Comparison of ENCODE assay signal across 10 mouse cellular contexts in the genomic region with DNA sequence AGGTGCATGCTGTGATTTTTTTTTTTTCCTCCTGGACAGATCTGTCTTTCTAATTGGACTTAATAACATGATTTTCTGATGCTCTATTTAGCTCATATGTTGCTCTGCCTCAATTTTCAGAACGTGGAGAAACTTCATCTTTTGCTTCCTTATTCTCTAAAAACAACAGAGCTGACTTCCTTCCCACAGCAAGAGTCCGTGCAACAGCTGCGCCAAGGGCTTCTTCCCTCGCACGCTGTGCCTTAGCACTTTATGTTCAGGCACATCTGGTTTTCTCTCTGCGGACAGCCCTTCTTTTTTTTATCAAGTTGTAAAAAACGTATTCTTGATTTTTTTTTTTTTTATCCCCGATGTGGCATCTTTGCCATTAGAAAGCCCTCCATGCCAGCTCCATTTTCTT.
A peak's percentile ranks its signal among the peaks of the same experiment; 100 is the strongest.
DNase-seq lines count a peak whose midpoint lies in the region; ATAC-seq and TF ChIP-seq lines count a peak whose summit lies in the region.
"Had no signal": no experiment of that assay in that cellular context is flagged by ENCODE, and none has a peak within 500 bp of the region (broad histone marks: within the 10 kb centered on the region; RNA-seq: fewer than 3 reads in every experiment).

No protein-coding gene starts in this region.

- no peak overlapping the region for H3K4me2 ChIP-seq in forebrain, embryonic 15.5 days (replicated peaks)
- H3K4me2 ChIP-seq in forebrain, embryonic 13.5 days = no peak overlapping the region
- no peak overlapping the region for H3K4me2 ChIP-seq in intestine, embryonic 16.5 days (ENCODE audit: low read depth, low read length)
- H3K4me2 ChIP-seq: liver, embryonic 15.5 days; neural tube, embryonic 12.5 days had no signal

- TF ChIP-seq POLR2A in kidney, adult 2 months (IDR thresholded peaks at IDR 0.05; ENCODE audit: low read depth, low read length) = no peak

- H3K9me3 ChIP-seq in forebrain, embryonic 15.5 days = no peaks in the 10 kb centered on the region
- no peaks in the 10 kb centered on the region for H3K9me3 ChIP-seq in forebrain, embryonic 13.5 days (replicated peaks)
- H3K9me3 ChIP-seq in intestine, embryonic 16.5 days (ENCODE audit: control insufficient read depth, low read length) = no peaks in the 10 kb centered on the region
- H3K9me3 ChIP-seq: liver, embryonic 15.5 days; neural tube, embryonic 12.5 days had no signal

- H3K9ac ChIP-seq in forebrain, embryonic 15.5 days (replicated peaks) = 0 out of 2 replicates have a peak overlapping the region, but pooled peaks have one; percentile 0
- H3K9ac ChIP-seq in forebrain, embryonic 13.5 days = no peak overlapping the region
- H3K9ac ChIP-seq in intestine, embryonic 16.5 days (ENCODE audit: low read depth, low read length) = no peak overlapping the region
- H3K9ac ChIP-seq: liver, embryonic 15.5 days; neural tube, embryonic 12.5 days had no signal

- H3K36me3 ChIP-seq in forebrain, embryonic 15.5 days = no peaks in the 10 kb centered on the region
- H3K36me3 ChIP-seq in forebrain, embryonic 13.5 days (ENCODE audit: poor library complexity, severe bottlenecking) = no peaks in the 10 kb centered on the region
- no peaks in the 10 kb centered on the region for H3K36me3 ChIP-seq in intestine, embryonic 16.5 days (ENCODE audit: control insufficient read depth, insufficient read depth, low read length)
- H3K36me3 ChIP-seq in kidney, adult 2 months (ENCODE audit: control insufficient read depth, insufficient read depth, low read length) = no peaks in the 10 kb centered on the region
- H3K36me3 ChIP-seq: liver, embryonic 15.5 days; neural tube, embryonic 12.5 days had no signal

- TF ChIP-seq CTCF in kidney, adult 2 months (conservative IDR thresholded peaks at IDR 0.05; ENCODE audit: insufficient read depth, insufficient read length, low read depth, low read length) = no peak

- peak overlapping the region; percentile 58 for H3K27ac ChIP-seq in forebrain, embryonic 15.5 days (replicated peaks)
- no peak overlapping the region for H3K27ac ChIP-seq in forebrain, embryonic 13.5 days
- peak overlapping the region; percentile 35; the same call in 1 of the 2 replicates for H3K27ac ChIP-seq in intestine, embryonic 16.5 days (ENCODE audit: low read length)
- no peak overlapping the region for H3K27ac ChIP-seq in kidney, adult 2 months (ENCODE audit: insufficient read depth, low read depth, low read length)
- H3K27ac ChIP-seq: liver, embryonic 15.5 days; neural tube, embryonic 12.5 days had no signal

- ATAC-seq in forebrain, embryonic 15.5 days (replicated peaks) = no peak
- ATAC-seq in forebrain, embryonic 13.5 days = no peak
- no peak for ATAC-seq in intestine, embryonic 16.5 days

- WGBS in forebrain, embryonic 15.5 days = 74% methylated on average over 8 of the region's 8 CpGs
- 82% methylated on average over 8 of the region's 8 CpGs for WGBS in forebrain, embryonic 13.5 days
- 59% methylated on average over 8 of the region's 8 CpGs for WGBS in intestine, embryonic 16.5 days
- 63% methylated on average over 8 of the region's 8 CpGs for WGBS in kidney, adult 2 months

- peaks cover 23% of the 10 kb centered on the region for H3K4me1 ChIP-seq in forebrain, embryonic 15.5 days
- peaks cover 21% of the 10 kb centered on the region for H3K4me1 ChIP-seq in forebrain, embryonic 13.5 days
- H3K4me1 ChIP-seq in intestine, embryonic 16.5 days (ENCODE audit: control insufficient read depth, insufficient read depth, low read length) = peaks cover 16% of the 10 kb centered on the region
- H3K4me1 ChIP-seq in kidney, adult 2 months (ENCODE audit: control insufficient read depth, insufficient read depth, low read length) = peaks cover 8% of the 10 kb centered on the region; the same call in 1 of the 2 replicates
- H3K4me1 ChIP-seq: neural tube, embryonic 12.5 days had no signal

- DNase-seq in layer of hippocampus, adult 9-11 months = peak; percentile 38
- no peak for DNase-seq in layer of hippocampus, adult 18-20 months (ENCODE audit: low spot score in 2 of 2)
- peak; percentile 49 for DNase-seq in A20 (ENCODE audit: low read depth, low spot score)
- no peak for DNase-seq in kidney, adult 2 months
- DNase-seq in right cerebral cortex, postnatal 14 days = no peak

- no peak overlapping the region for H3K4me3 ChIP-seq in forebrain, embryonic 15.5 days
- no peak overlapping the region for H3K4me3 ChIP-seq in forebrain, embryonic 13.5 days
- H3K4me3 ChIP-seq in intestine, embryonic 16.5 days (ENCODE audit: low read length) = no peak overlapping the region
- no peak overlapping the region for H3K4me3 ChIP-seq in kidney, adult 2 months (ENCODE audit: insufficient read depth, low read depth, low read length)
- H3K4me3 ChIP-seq: liver, embryonic 15.5 days; neural tube, embryonic 12.5 days had no signal

- no peaks in the 10 kb centered on the region for H3K27me3 ChIP-seq in forebrain, embryonic 15.5 days
- peaks cover 9% of the 10 kb centered on the region; the same call in 1 of the 2 replicates for H3K27me3 ChIP-seq in forebrain, embryonic 13.5 days
- no peaks in the 10 kb centered on the region for H3K27me3 ChIP-seq in intestine, embryonic 16.5 days (replicated peaks; ENCODE audit: control insufficient read depth, insufficient read depth, low read length)
- H3K27me3 ChIP-seq in kidney, adult 2 months (replicated peaks; ENCODE audit: control insufficient read depth, insufficient read depth, low read length) = no peaks in the 10 kb centered on the region
- H3K27me3 ChIP-seq: liver, embryonic 15.5 days had no signal

Comparison
In these comparisons a context has a peak if more than half of its experiments do, and no peak if none do; other contexts are left out.
1. H3K27ac ChIP-seq: peak in forebrain, embryonic 15.5 days (single experiment) and intestine, embryonic 16.5 days (single experiment); none in forebrain, embryonic 13.5 days (single experiment) and kidney, adult 2 months (single experiment).
2. DNase-seq: peak in layer of hippocampus, adult 9-11 months (single experiment) and A20 (single experiment); none in layer of hippocampus, adult 18-20 months (0 of 2), kidney, adult 2 months (single experiment) and right cerebral cortex, postnatal 14 days (single experiment).